8 mouse cellular contexts compared by ENCODE assay signal in genomic region chr19:57355451-57356251, GRCm38 (mm10). TPM values are rescaled to one million over a fixed set of nuclear protein-coding genes. Genes with fewer than 3 reads are reported as not detected.
DNase-seq lines count a peak whose midpoint lies in the region; ATAC-seq and TF ChIP-seq lines count a peak whose summit lies in the region.

No protein-coding gene starts in this region.

- no peak overlapping the region for H3K9ac ChIP-seq in hindbrain, embryonic 12.5 days
- H3K9ac ChIP-seq in hindbrain, postnatal 0 days (replicated peaks; ENCODE audit: low read length), result no peak overlapping the region

- no peak overlapping the region for H3K4me2 ChIP-seq in hindbrain, embryonic 12.5 days (replicated peaks)
- H3K4me2 ChIP-seq in hindbrain, postnatal 0 days (ENCODE audit: low read depth, low read length), result no peak overlapping the region

- 78% methylated on average over 16 of the region's 16 CpGs for WGBS in hindbrain, embryonic 12.5 days
- 75% methylated on average over 16 of the region's 16 CpGs for WGBS in hindbrain, postnatal 0 days
- WGBS in limb, embryonic 10.5 days, result 79% methylated on average over 16 of the region's 16 CpGs

- no peaks in the 10 kb centered on the region for H3K27me3 ChIP-seq in hindbrain, embryonic 12.5 days
- H3K27me3 ChIP-seq in hindbrain, postnatal 0 days (ENCODE audit: insufficient read depth, low read length), result no peaks in the 10 kb centered on the region
- H3K27me3 ChIP-seq in limb, embryonic 10.5 days (ENCODE audit: low read depth, poor library complexity, severe bottlenecking), result no peaks in the 10 kb centered on the region

- DNase-seq in hindbrain, postnatal 0 days (ENCODE audit: low spot score), result no peak
- peak; percentile 25 for DNase-seq in ZHBTc4 (ENCODE audit: low read depth, low spot score)
- DNase-seq in limb, embryonic 10.5 days (ENCODE audit: low spot score), result no peak
- DNase-seq in retina, postnatal 1 day, result peak; percentile 88
- no peak for DNase-seq in cerebellum, postnatal 10 days
- no peak for DNase-seq in adrenal gland, adult 8-10 months

- H3K27ac ChIP-seq in hindbrain, embryonic 12.5 days, result peak overlapping the region; percentile 52
- H3K27ac ChIP-seq in hindbrain, postnatal 0 days, result no peak overlapping the region
- peak overlapping the region; percentile 68 for H3K27ac ChIP-seq in limb, embryonic 10.5 days

- no peaks in the 10 kb centered on the region for H3K9me3 ChIP-seq in hindbrain, embryonic 12.5 days (replicated peaks)
- no peaks in the 10 kb centered on the region for H3K9me3 ChIP-seq in hindbrain, postnatal 0 days (ENCODE audit: low read length)
- no peaks in the 10 kb centered on the region for H3K9me3 ChIP-seq in limb, embryonic 10.5 days (replicated peaks)

- no peaks in the 10 kb centered on the region for H3K36me3 ChIP-seq in hindbrain, embryonic 12.5 days
- no peaks in the 10 kb centered on the region for H3K36me3 ChIP-seq in hindbrain, postnatal 0 days (ENCODE audit: insufficient read depth, low read length)
- H3K36me3 ChIP-seq in limb, embryonic 10.5 days, result peaks cover 9% of the 10 kb centered on the region; the same call in 1 of the 2 replicates

- ATAC-seq in hindbrain, embryonic 12.5 days (ENCODE audit: low FRiP score), result no peak
- ATAC-seq in hindbrain, postnatal 0 days, result no peak
- no peak for ATAC-seq in cerebellum, adult (ENCODE audit: insufficient number of reproducible peaks, low FRiP score, low TSS enrichment)

- peaks cover 22% of the 10 kb centered on the region for H3K4me1 ChIP-seq in hindbrain, embryonic 12.5 days
- 0 out of 2 replicates have a peak, but pooled peaks cover 4% of the 10 kb centered on the region for H3K4me1 ChIP-seq in hindbrain, postnatal 0 days (ENCODE audit: insufficient read depth, low read length)
- H3K4me1 ChIP-seq in limb, embryonic 10.5 days, result peaks cover 27% of the 10 kb centered on the region

- H3K4me3 ChIP-seq in hindbrain, embryonic 12.5 days, result no peak overlapping the region
- no peak overlapping the region for H3K4me3 ChIP-seq in hindbrain, postnatal 0 days (ENCODE audit: low read length)
- H3K4me3 ChIP-seq in limb, embryonic 10.5 days, result no peak overlapping the region

- no peak for TF ChIP-seq CTCF in hindbrain, postnatal 0 days (IDR thresholded peaks at IDR 0.05; ENCODE audit: low read depth)

RNA-seq across cellular contexts. Expression of gene Fam160b1, which starts 4.8 kb away (rescaled TPM):
- polyA plus RNA-seq in hindbrain, embryonic 12.5 days (2016; fragmentation: Nextera tagmentation; extraction: Ambion mirVana), result 19.6 TPM in 2 replicates
- total RNA-seq in hindbrain, postnatal 0 days (2014; rRNA removed), result 18.2 and 19.7 TPM in 2 replicates
- polyA plus RNA-seq in hindbrain, postnatal 0 days (2015; fragmentation: Nextera tagmentation; extraction: Ambion mirVana), result 10.9 and 11.2 TPM in 2 replicates
- 12.2 and 13.2 TPM in 2 replicates for polyA plus RNA-seq in limb, embryonic 10.5 days (2016; fragmentation: Nextera tagmentation; extraction: Ambion mirVana)
- total RNA-seq in adrenal gland, adult 8-10 months (2022), result 10 to 100 TPM; 20.8 to 26.1 (median 24.4) TPM

RNA-seq across cellular contexts. Expression of gene Ablim1, which starts 40.9 kb away (rescaled TPM):
- 26.6 and 30.9 TPM in 2 replicates for polyA plus RNA-seq in hindbrain, embryonic 12.5 days (2016; fragmentation: Nextera tagmentation; extraction: Ambion mirVana)
- 71.7 and 110 TPM in 2 replicates for total RNA-seq in hindbrain, postnatal 0 days (2014; rRNA removed)
- polyA plus RNA-seq in hindbrain, postnatal 0 days (2015; fragmentation: Nextera tagmentation; extraction: Ambion mirVana), result 43.0 and 44.7 TPM in 2 replicates
- polyA plus RNA-seq in limb, embryonic 10.5 days (2016; fragmentation: Nextera tagmentation; extraction: Ambion mirVana), result 13.3 and 16.4 TPM in 2 replicates
- total RNA-seq in adrenal gland, adult 8-10 months (2022), result 10 to 100 TPM; 31.0 to 43.9 (median 33.1) TPM

Comparison
In these comparisons a context has a peak if more than half of its experiments do, and no peak if none do; other contexts are left out.
1. DNase-seq: peak in ZHBTc4 (single experiment) and retina, postnatal 1 day (single experiment); none in hindbrain, postnatal 0 days (single experiment), limb, embryonic 10.5 days (single experiment), cerebellum, postnatal 10 days (0 of 2) and adrenal gland, adult 8-10 months (single experiment).